Mouse (Mus musculus) heart, postnatal 36 days (tissue): ENCODE data around the gene Camk1d. TPM values are rescaled to one million over a fixed set of nuclear protein-coding genes. Genes with fewer than 3 reads are reported as not detected.
A peak's percentile ranks its signal among the peaks of the same experiment; 100 is the strongest.
"Not testable (repeated sequence)": the region's sequence is repeated elsewhere in the genome, so short reads cannot be mapped to it uniquely, and the experiment has no call there.

ENCODE experiments used
- DNase-seq, 2 experiments: peaks; one replicate each; pipeline ENCODE4 v3.0.0; 2021 to 2022
- intact Hi-C: fragments of 180-260 bp; cut with DNase I; formaldehyde crosslinking; loops from one replicate; pipeline ENCODE4 v1.15.1; 2025
- total RNA-seq, 2 experiments: library from RNA; stranded (reverse); gene quantifications; 2 replicates each; pipeline ENCODE4 v1.2.3; 2021

The Camk1d gene
- total RNA-seq, 2 experiments from 2014 or later, result 3.6 to 5.2 TPM

DNA sequence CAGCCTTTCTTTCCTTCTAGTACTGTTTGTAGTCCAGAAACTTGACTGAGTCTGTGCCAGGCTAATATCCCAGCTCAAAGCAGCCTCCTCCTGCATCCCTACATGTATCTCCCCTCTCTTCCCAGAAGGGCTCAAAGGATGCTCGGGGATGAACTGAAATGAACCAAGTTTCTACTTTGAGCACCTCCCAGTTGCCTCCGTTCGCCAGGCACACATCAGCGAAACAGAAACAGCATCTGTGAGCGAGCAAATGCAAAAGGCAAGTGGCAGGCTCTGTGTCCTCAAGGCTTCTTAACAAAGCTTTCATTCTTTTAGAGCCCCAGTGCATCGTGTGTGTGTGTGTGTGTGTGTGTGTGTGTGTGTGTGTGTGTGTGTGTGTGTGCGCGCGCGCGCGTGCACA, 409.9 kb downstream of the Camk1d start:
- no peak for DNase-seq
- intact Hi-C loops, result no loop called here

DNA sequence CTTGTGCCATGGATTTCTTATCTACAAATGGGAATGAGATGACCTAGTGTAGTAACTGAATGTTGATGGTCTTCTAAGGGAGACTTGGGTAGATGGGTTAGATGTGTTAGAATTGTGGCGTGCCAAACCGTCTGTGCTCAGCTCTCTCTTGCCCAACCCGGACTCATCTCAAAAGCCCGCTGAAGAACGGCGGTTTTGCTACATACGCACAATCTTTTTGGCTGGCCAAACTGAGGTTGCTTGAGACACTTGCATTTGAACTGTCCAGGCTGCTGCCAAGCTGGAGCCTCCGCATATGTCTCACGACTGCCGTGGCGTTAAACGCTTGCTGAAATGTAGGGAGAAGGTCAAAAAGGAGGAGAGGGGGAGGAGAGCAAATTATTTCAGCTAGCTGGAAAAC, 413.0 kb downstream of the Camk1d start:
- DNase-seq, result no peak
- intact Hi-C loops, result no loop called here

DNA sequence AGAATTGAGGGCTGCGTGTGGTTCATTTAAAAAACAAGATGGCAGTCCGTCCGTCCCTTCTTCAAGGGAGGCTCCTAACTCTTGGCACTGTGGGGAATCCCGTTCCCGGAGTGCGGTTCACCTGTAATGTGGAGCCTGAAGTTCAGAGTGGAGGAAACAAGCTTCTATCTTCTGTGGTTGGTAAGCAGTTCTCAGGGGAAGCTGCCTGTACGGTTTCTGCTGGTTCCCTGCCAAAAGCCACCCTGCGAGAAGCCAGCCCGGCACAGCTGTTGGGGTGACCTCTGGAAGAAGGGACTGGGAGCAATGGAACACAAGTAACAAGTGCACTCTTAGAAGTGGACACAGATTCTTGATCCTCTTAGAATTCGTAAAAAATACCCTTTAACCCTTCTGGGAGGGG, 416.2 kb downstream of the Camk1d start:
- intact Hi-C loops, result no loop called here
- DNase-seq, result peak in 1 of 2 experiments; percentile 15

DNA sequence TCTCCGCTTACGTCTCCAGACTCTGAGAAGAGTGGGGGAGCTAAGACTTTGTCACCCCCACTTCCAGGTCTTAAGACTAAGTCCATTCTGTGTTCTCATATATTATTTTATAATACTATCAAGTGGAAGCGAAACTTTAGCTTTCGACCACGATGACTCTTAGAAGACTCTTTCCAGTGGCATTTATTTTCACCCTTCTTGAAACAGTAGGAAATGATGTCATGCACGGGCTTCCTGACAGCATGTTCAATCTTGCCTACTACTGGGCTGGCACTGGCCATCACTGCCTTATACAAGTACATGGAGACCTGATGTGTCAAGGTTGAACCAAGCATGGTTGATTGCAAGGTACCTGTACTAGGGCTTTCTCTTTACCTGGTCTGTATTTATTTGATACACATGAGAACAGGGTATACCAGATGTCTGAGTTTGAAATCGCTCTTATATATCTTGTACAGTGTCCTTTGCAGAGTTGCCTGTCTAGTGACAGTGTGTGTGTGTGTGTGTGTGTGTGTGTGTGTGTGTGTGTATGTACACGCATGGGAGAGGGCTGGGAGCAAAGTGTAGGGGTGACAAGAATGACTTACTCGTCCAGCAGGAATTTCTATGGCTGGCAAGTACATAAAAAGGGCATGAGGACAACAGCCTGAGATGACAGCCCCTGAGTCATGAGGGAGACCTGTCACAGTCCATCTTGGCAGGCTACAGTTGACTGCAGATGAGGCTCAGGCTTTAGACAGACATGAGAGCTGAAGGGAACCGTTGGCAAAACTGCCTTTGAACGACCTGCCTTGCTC, 417.4 kb downstream of the Camk1d start:
- DNase-seq, result no peak
- intact Hi-C loops, result no loop called here

DNA sequence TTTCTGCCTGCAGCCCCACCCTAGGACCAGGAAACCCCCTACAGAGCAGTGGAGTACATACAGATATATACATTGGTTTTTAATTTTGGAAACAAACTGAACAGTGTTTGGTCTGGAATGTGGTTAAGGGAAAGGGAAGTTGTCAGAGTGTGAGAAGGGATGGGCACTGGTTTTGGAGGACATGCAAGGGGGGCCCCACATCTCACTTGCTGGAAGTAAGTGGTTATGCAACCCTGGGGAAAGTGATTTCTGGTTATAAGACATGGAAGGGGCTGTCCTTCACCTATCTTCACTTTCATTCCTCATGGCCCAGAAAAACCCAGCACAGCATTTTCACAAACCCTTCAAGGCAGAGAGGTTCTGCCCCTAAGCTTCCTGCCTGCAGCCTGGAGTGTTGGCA, 419.2 kb downstream of the Camk1d start:
- intact Hi-C loops, result no loop called here
- no peak for DNase-seq

DNA sequence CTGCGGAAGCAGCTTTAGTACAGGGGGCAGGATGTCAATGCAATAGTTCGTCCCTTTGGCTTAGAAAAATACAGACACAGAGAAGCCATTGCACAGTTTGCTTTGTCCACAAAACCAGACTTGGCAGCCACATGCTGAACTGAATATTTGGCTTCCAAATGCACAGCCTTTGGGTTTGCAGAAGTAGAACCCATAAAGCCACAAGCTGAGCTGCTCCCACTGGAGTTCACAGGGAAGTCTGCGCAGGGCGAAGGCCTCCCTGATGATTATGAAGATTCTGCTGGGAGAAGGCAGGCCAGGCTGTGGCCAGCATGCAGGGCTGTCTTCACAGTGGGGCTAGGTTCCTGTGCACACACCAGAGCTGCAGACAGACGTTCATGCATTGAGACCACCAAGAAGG, 419.9 kb downstream of the Camk1d start:
- intact Hi-C loops, result no loop called here
- no peak for DNase-seq

DNA sequence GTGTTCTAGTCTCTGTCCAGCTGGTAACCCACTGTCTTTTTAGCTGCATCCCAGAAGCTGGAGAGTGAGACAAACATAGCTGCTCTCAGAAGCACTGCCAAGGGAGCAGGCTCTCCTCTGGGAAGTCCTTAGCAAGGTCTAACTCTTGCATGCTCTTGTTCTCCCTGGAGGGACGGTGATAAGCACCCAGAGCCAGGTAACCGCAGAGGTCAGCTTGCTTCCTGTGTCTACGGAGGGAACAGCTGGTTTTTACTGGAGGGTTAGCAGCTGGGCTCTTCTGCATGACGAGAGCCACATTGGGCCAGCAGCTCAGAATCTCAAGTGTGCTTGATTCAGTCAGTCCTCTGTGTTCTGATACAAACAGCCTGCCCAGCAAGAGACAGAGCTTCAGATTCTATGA, 425.7 kb downstream of the Camk1d start:
- no peak for DNase-seq
- intact Hi-C loops, result no loop called here

DNA sequence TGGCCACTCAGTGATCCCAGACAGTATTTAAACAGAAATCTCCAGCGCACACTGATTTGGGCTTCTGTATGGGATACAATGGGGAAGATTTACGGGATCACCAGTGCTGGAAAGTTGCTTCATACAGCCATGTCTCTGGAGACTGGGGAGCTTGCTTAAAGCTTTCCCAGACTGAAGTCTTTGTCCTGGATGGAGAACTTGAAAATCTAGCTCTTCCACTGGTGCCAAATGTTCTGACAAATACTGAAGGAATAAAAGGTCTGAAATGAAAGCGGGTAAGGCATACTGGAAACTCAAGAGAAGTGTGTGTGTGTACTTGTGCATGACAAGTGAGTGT, 427.3 kb downstream of the Camk1d start:
- no peak for DNase-seq
- intact Hi-C loops, result no loop called here

DNA sequence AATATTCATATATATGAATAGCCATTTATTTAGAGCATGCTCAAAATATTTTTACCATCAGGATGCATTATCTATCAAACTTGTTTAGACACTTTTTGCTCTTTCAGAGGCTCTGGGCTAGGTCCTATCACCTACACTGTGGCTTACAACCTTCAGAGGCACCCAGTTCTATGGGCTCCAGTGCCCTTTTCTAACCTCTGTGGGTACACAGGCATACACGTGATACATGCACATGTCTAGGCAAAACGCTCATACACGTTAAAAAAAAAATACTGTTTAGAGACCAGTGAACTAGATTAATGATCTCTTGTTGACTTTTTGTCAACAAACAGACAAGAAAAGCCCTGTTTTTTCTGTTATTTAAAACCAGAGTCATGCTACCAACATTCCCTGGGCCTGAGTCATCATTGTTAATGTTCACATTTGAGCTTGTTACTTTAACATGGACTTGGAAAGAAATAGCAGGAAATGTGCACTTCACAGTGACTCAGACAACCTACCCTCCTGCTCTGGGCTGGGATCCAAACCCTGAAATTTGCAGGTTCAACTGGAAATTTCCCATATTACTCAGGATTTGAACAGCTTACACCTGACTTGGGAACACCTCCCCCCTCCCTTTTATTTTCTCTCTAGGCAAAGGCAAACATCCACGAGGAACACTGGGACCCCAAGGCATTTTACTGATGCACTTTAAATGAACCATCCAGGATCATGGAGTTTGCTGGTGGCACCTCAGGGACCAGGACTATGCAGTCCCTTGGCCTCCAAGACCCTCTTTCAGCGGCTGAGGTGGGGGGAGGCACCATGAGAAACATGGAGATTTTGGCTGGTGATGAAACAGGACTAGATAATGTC, 427.9 kb downstream of the Camk1d start:
- no peak for DNase-seq

DNA sequence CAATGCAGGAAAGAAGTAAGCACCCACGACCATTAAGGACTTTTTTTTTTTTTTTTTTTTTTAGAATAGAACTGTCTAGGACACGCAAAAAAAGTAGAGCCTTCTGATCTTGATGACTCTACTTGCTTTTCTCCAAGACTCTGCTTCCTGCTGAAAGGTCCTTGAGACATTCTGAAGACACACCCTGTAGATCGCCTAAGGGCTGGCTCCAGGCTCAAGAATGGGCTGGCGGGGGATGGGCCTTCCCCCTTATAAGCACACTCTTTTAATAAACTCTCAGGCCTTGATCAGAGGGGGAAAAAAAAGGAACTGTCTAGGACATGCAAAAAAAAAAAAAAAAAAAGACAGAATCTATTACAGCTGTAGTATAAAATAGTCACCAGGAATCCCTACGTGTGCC, 430.0 kb downstream of the Camk1d start:
- intact Hi-C loops, result no loop called here
- DNase-seq, result no peak

More for the DNA sequence above, 427.9 kb downstream of the Camk1d start:
- intact Hi-C loops, result no loop called here

DNA sequence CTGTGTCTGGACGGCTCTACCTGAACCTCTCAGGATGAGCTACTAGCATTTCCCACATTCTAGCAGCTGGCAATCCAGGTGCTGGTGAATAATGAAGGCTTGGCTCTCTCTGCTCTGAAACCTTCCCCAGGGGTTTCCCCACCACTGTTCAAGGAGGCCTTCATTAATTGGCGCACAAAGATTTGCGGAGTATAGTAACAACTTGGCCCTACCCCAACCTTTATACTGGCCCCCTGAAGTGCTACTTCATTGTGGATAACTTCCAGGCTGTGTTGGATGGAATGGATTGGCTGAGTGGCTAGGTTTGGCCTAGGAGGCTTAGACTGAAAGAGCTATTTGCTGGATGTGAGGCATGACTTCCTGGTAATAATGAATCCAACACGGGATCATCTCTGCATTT, 431.7 kb downstream of the Camk1d start:
- DNase-seq, result no peak
- intact Hi-C loops, result no loop called here

DNA sequence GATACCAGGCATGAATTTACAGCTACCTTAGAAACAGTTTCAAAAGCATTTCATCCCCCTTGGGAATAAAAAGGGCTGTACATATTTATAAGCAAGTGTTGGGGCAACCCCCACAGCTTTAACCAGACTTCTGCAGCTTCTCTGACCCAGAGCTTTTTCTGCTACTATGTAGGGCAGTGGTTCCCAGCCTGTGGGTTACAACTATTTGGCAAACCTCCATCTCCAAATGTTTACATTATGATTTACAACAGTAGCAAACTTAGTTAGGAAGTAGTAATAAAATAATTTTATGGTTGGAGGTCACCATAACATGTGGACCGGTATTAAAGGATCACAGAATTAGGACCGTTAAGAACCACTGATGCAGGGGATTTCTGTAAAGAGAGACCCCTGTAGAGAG, 446.3 kb downstream of the Camk1d start:
- no peak for DNase-seq
- intact Hi-C loops, result no loop called here

DNA sequence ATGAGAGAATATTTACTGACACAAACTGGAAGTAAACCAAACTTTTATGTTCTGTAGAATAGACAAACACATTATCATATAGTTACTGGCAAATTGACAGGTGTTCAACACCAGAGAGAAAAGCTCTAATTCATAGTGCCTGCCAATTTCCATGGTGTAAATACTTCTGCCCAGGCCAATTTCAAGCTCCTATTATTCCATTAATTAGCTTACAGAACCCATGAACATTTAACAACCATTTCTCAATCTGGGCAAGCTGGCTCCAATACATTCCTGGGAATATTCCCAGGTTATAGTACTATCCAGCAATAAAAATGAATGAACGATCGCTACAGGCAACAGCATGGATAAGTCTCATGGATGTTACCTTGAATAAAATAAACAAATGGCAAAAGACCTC, 452.0 kb downstream of the Camk1d start:
- DNase-seq, result no peak
- intact Hi-C loops, result no loop called here

DNA sequence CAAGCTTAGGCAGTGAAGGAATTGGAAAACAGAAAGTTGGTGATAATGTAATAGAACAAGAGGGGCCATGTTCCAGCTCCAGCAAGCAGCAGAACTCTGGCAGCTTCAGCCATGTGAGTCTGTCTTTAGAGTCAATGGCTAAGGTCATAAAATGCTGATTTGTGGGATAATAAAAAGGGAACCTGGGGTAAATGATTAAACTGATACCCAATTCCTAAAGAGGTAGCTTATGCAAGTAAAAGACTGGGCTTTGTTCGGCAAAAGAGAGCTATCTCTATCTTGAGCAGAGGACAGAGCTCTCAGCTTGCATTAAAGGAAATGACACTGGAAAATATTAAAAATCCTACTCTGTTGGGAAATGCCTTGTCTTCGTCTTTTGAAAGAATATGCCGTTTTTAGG, 456.1 kb downstream of the Camk1d start:
- no peak for DNase-seq
- intact Hi-C loops, result no loop called here

DNA sequence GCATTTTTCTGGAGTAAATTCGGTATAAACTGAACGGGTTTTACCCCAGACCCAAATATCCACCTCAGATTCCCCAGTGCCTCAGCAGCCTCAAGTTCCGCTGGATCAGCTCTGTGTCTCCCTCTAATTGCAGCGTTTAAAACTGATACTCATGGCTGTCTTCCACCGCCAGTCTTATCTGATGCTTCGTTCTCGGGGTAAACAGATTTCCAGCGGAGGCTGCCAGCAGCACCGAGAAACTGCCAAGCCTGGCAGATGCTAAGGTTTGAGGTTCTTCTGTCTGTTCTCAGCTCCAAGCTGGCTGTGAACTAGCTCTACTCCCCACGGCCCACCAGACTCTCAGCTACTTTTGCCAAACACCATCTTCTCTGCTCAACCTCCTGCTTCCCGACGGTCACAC, 464.3 kb downstream of the Camk1d start:
- DNase-seq, result peak; percentile 43 to 66
- intact Hi-C loops, result no loop called here

DNA sequence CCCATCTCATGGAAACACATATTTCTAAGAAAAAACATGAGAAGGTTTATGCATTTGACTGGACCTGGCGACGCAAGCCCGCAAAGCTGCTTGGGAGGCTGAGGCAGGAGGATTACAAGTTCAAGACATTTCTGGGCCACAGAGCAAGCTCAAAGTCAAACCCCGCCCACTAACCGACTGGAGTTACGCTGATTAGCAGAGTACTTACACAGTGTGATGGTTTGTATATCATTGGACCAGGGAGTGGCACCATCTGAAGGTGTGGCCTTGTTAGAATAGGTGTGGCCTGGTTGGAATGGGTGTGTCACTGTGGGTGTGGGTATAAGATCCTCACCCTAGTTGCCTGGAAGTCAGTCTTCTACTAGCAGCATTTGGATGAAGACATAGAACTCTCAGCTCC, 465.1 kb downstream of the Camk1d start:
- intact Hi-C loops, DNase-seq: not testable (repeated sequence)

Other genes starting within 250 kb of the Camk1d start
- 10 to 100 TPM; 12.4 to 12.7 TPM for gene Nudt5, start 130.5 kb upstream of the Camk1d start, total RNA-seq
- gene Cdc123, start 130.6 kb upstream of the Camk1d start, total RNA-seq, result 10 to 100 TPM; 77.6 to 94.1 TPM
- not detected for gene Gm13199, start 148.4 kb upstream of the Camk1d start, total RNA-seq
- gene Sec61a2, start 180.9 kb upstream of the Camk1d start, total RNA-seq, result 10 to 100 TPM; 12.3 to 12.5 TPM
- 1 to 10 TPM; 2.8 to 6.7 TPM for gene Dhtkd1, start 228.3 kb upstream of the Camk1d start, total RNA-seq
- 10 to 100 TPM; 14.7 to 15.6 TPM for gene Upf2, start 237.0 kb upstream of the Camk1d start, total RNA-seq